Mouse (Mus musculus) liver, postnatal 0 days (tissue): ENCODE results near the gene Morf4l1. TPM values are rescaled to one million over a fixed set of nuclear protein-coding genes. Genes with fewer than 3 reads are reported as not detected.

Experiments
- ATAC-seq: fragments of 200-750 bp; cut with Nextera tagmentation; 2 replicates; pipeline ENCODE4 v1.8.0; 2017; ENCODE audit warnings: mild to moderate bottlenecking, moderate library complexity
- DNase-seq: peaks from one replicate; pipeline ENCODE4 v3.0.0-alpha.2; 2016
- H3K27ac ChIP-seq: fragments of 300-500 bp; sonication (generic); 2 replicates; pipeline ENCODE4 v1.5.1; 2014; ENCODE audit warnings: antibody characterized with exemption, moderate library complexity, mild to moderate bottlenecking, low read depth
- H3K27me3 ChIP-seq: fragments of 300-500 bp; sonication (generic); 2 replicates; pipeline ENCODE4 v1.6.1; 2014; ENCODE audit warnings: low read length, control low read depth, mixed read lengths; ENCODE audit not compliant: insufficient read depth
- H3K36me3 ChIP-seq: fragments of 300-500 bp; sonication (generic); replicated peaks from 2 replicates; pipeline ENCODE4 v1.6.1; 2014; ENCODE audit warnings: mild to moderate bottlenecking, control low read depth, low read length, moderate library complexity, mixed read lengths; ENCODE audit not compliant: insufficient read depth
- H3K4me1 ChIP-seq: fragments of 300-500 bp; sonication (generic); 2 replicates; pipeline ENCODE4 v1.6.1; 2014; ENCODE audit warnings: antibody characterized with exemption, mild to moderate bottlenecking, control low read depth; ENCODE audit not compliant: insufficient read depth
- H3K4me2 ChIP-seq: fragments of 300-500 bp; sonication (generic); 2 replicates; pipeline ENCODE4 v1.6.1; 2014; ENCODE audit warnings: low read depth, mild to moderate bottlenecking, low read length, moderate library complexity, mixed read lengths
- H3K4me3 ChIP-seq: fragments of 300-500 bp; sonication (generic); 2 replicates; pipeline ENCODE4 v1.5.1; 2014; ENCODE audit warnings: low read depth, low read length
- H3K9ac ChIP-seq: fragments of 300-500 bp; sonication (generic); replicated peaks from 2 replicates; pipeline ENCODE4 v1.6.1; 2014; ENCODE audit warnings: mild to moderate bottlenecking, moderate library complexity
- H3K9me3 ChIP-seq: fragments of 300-500 bp; sonication (generic); 2 replicates; pipeline ENCODE4 v1.6.1; 2016; ENCODE audit warnings: mild to moderate bottlenecking, control low read depth, low read length, mixed read lengths
- CTCF ChIP-seq: sonication (generic); IDR thresholded peaks from 2 replicates; pipeline ENCODE4 v1.5.1; 2016; ENCODE audit warnings: antibody characterized with exemption, low read depth
- EP300 ChIP-seq: IDR thresholded peaks from 2 replicates; pipeline ENCODE4 v1.6.1; 2016; ENCODE audit warnings: antibody characterized with exemption, low read depth, mild to moderate bottlenecking
- WGBS: fragments of 180-500 bp; shearing (Covaris S2); extraction: QIAGEN DNeasy Blood & Tissue Kit; methylation state at CpG from one replicate; pipeline ENCODE4 v1.1.7; 2014; ENCODE audit not compliant: insufficient replicate concordance; 5-methylcytosine and 5-hydroxymethylcytosine counted together
- polyA plus RNA-seq: library from polyadenylated mRNA; unstranded; fragments of >200 nt; fragmentation: Nextera tagmentation; extraction: Ambion mirVana; gene quantifications from 2 replicates; pipeline ENCODE4 v1.2.1, GENCODE M21; 2015

Gene Morf4l1
- polyA plus RNA-seq, 1 experiment from 2014 or later: 135 TPM

DNA sequence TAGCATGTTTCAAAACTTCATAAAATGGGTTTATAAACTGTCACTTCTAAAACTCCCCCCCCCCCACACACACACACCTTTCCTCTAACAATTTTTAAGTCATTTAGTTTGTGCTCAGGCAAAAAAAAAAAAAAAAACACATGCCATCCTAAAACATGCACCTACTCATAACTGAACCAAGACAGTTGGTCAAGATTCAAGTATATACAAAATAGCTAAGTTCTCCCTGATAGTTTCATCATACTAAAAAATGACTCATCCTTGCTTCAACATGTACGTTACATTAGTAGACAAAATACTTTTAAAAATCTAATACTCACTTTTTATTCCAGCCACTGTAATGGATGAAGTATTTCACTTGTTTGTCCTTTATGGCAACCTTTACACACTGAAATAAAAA, 7.7 kb downstream of the Morf4l1 start:
- TF ChIP-seq CTCF (no peak), EP300 (no peak)
- WGBS: 86% methylated on average over 1 of the region's 1 CpGs
- peaks cover 17% of the 10 kb centered on the region for H3K4me1 ChIP-seq
- peaks cover 46% of the 10 kb centered on the region for H3K36me3 ChIP-seq
- ATAC-seq: no peak
- H3K9me3 ChIP-seq: no peaks in the 10 kb centered on the region
- no peak overlapping the region for H3K27ac ChIP-seq
- DNase-seq: no peak
- no peak overlapping the region for H3K4me3 ChIP-seq
- H3K4me2 ChIP-seq: no peak overlapping the region
- H3K9ac ChIP-seq: no peak overlapping the region
- H3K27me3 ChIP-seq: no peaks in the 10 kb centered on the region

DNA sequence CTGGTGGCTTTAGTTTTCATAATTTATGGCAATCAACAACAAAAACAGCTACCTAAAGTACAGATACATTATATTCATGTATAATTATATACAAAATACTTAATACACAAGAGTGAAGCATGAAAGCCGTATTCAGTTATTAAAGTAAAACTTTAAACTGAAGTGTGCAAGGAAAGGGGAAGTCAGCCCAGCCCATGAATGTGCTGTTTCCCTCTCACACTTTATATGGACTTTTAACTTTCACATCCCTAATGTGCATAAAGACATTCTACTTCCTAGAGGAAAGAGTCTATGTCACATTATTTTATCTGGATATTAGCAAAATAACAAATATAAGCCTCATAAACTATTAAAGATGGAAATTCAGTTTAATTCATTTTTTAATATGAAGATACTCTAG, 9.1 kb downstream of the Morf4l1 start:
- Histone ChIP-seq H3K4me3 (no peak overlapping the region), H3K9ac (no peak overlapping the region), H3K4me2 (no peak overlapping the region), H3K27ac (no peak overlapping the region), H3K27me3 (no peaks in the 10 kb centered on the region), H3K9me3 (no peaks in the 10 kb centered on the region), H3K36me3 (peaks cover 60% of the 10 kb centered on the region), H3K4me1 (peaks cover 6% of the 10 kb centered on the region)
- DNase-seq (no peak), ATAC-seq (no peak)
- 82% methylated on average over 1 of the region's 1 CpGs for WGBS
- TF ChIP-seq CTCF: no peak
- TF ChIP-seq EP300: no peak

DNA sequence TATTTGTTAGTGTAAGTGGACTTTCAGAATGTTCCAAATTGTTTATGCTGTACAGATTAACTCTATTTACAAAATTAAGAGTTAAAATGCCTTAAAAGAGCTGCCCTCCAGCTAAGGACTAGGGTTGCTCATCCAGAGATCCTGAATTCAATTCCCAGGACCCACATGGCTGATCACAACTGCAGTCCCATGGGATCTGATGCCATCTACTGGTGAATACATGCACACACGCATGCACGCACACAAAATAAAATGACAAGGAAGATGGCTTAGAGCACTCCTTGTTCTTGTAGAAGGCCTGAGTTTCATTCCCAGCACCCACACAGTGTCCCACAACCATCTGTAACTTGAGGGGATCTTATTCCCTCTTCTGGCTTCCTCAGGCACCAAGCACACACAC, 13.8 kb downstream of the Morf4l1 start:
- Histone ChIP-seq H3K27me3 (no peaks in the 10 kb centered on the region), H3K9ac (no peak overlapping the region), H3K4me1 (no peaks in the 10 kb centered on the region), H3K9me3 (no peaks in the 10 kb centered on the region), H3K27ac (no peak overlapping the region), H3K36me3 (peaks cover 81% of the 10 kb centered on the region), H3K4me3 (no peak overlapping the region), H3K4me2 (no peak overlapping the region)
- ATAC-seq (no peak), DNase-seq (no peak)
- WGBS: 59% methylated on average over 2 of the region's 2 CpGs
- TF ChIP-seq EP300 (no peak), CTCF (peak; percentile 67)

DNA sequence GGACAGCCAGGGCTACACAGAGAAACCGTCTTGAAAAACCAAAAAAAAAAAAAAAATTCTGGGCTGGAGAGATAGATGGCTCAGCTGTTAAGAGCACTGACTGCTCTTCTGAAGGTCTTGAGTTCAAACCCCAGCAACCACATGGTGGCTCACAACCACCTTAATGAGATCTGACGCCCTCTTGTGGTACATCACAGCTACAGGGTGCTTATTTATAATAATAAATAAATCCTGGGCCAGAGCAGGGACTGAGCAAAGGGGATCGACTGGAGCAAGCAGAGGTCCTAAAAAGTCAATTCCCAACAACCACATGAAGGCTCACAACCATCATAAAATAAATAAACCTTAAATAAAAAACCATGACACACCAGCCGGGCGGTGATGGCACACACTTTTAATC, 15.6 kb downstream of the Morf4l1 start:
- H3K36me3 ChIP-seq: peaks cover 86% of the 10 kb centered on the region
- WGBS: 86% methylated on average over 5 of the region's 5 CpGs
- H3K27me3 ChIP-seq: no peaks in the 10 kb centered on the region
- no peak overlapping the region for H3K9ac ChIP-seq
- TF ChIP-seq EP300 (no peak), CTCF (peak; percentile 41)
- no peak overlapping the region for H3K27ac ChIP-seq
- H3K4me1 ChIP-seq: no peaks in the 10 kb centered on the region
- DNase-seq: no peak
- no peaks in the 10 kb centered on the region for H3K9me3 ChIP-seq
- ATAC-seq: no peak
- H3K4me3 ChIP-seq: no peak overlapping the region
- no peak overlapping the region for H3K4me2 ChIP-seq

DNA sequence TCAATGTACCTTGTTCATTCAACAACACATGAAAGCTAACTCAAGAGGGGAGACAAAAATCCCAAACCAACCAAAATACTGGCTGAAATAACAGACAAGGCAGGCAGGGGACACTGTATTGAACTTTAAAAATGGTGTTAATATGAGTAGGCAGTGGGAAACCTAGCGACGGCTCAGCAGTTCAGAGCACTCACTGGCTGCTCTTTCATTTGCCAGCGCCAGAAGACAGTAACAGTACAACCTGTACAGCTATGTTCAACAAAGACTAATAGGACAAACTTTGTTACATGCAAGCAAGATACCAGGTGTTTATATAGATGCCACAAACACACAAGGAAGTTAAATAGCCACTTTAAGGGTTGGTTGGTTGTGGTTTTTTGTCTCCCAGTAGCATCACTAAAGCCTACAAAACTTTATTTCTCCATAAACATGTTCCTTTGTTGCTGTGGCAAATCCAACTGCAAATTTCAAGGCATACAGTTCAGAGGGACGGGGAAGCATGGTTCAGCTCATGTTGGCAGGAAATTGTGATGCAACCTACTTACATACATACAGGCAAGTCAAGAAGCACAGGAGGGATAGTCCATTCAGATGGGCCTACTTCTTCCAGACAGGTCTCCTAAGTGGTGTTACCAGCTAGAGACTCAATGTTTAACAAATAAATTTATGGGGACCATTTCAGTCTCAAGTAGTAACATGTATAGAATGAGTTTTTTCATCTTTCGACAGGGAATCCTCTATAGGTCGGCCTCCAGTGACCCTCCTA, 25.1 kb downstream of the Morf4l1 start:
- Histone ChIP-seq H3K4me1 (no peaks in the 10 kb centered on the region), H3K9me3 (no peaks in the 10 kb centered on the region), H3K36me3 (peaks cover 51% of the 10 kb centered on the region), H3K27ac (no peak overlapping the region), H3K4me2 (no peak overlapping the region), H3K9ac (no peak overlapping the region), H3K4me3 (no peak overlapping the region), H3K27me3 (no peaks in the 10 kb centered on the region)
- ATAC-seq (no peak), DNase-seq (no peak)
- no peak for TF ChIP-seq EP300
- TF ChIP-seq CTCF: no peak
- WGBS: 92% methylated on average over 6 of the region's 6 CpGs

DNA sequence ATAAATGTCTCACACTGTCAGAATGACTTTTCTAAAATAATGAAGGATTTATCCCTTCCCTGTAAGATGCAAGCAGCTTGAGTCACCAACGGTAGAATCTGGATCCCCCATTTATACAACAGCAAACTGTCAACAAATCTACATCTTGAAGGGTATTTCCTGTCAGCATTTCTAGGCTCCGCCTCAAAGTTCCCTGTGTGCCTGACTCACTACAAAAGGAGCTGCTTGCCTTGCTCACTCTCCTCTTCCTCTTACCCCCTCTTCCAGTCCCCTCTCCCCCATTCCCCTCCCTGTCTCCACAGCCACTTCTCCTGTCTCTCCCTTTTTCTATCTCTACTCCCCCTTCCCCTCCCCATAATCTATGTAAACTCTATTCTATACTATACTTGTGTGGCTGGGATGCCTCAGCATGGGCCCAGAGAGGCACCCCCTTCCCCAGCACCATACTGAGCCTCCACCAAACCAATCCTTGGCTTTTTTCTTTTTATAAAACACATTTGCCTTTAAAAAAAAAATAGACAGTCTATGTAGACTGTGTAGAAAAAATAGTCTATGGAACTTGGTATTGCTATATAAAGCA, 26.6 kb downstream of the Morf4l1 start:
- WGBS: 75% methylated on average over 2 of the region's 2 CpGs
- no peak; the same call in 1 of the 2 replicates for ATAC-seq
- H3K36me3 ChIP-seq: peaks cover 39% of the 10 kb centered on the region

More for the DNA sequence above, 26.6 kb downstream of the Morf4l1 start:
- H3K9me3 ChIP-seq: no peaks in the 10 kb centered on the region
- no peak overlapping the region for H3K27ac ChIP-seq
- no peaks in the 10 kb centered on the region for H3K27me3 ChIP-seq
- no peak for TF ChIP-seq EP300
- TF ChIP-seq CTCF: no peak
- no peak for DNase-seq
- H3K4me3 ChIP-seq: no peak overlapping the region
- H3K9ac ChIP-seq: no peak overlapping the region
- H3K4me1 ChIP-seq: no peaks in the 10 kb centered on the region
- no peak overlapping the region for H3K4me2 ChIP-seq
